Mouse (Mus musculus): ENCODE measurements at regions not wholly inside any gene's neighbourhood (a gene's known extent, or its start where the extent isn't known, plus 50 kb on each side); places are given as distances from the start of the nearest gene placed in this dataset.

- no peak for TF ChIP-seq CTCF (IDR thresholded peaks at IDR 0.05)
- TF ChIP-seq EP300 (IDR thresholded peaks at IDR 0.05) = no peak
These were observed 620.1 kb downstream of the Nebl start for GRCm38 (mm10) chr2:17111177-17111576.

Data from lung, postnatal 0 days (tissue).